Mouse (Mus musculus): Measurements from ENCODE around the gene Gsk3a.

The Gsk3a gene

DNA sequence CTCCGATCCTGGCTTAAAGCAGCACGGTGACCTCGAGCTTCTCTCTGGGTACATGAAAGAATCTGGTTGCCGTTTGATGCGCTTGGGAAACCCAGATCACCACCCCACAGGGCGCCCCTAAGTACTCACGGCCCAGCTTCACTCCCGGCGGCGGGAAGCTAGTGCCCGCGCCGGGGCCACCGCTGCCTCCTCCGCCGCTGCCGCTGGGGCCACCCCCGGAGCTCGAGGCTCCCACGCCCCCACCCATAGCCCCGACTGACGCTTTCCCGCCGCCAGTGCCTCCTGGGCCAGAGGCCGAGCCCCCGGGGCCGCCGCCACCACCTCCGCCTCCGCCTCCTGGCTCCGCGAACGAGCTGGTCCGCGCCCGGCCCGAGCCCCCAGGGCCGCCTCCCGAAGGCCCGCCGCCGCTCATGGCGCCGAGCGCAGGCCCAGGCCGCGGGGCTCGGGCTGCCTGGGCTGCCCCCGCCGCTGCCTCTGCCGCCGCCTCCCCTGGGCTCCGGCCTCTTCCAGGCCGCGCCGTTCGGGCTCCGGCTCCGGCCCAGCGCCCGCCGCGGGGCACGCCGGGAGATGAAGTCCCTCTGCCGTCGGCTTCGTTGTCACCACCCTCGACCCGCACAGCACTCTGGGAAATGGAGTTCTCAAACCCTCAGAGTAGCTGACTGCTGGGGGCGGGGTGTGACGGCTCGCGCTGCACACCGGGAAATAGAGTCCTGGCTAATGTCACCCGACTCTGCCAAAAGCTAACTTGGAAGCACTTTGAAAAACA is at the start of gene Gsk3a:
Gsk3a (minus strand) TSS at position 603 of the 766 bp plus-strand sequence.
- DNase-seq = peak; percentile 99

DNA sequence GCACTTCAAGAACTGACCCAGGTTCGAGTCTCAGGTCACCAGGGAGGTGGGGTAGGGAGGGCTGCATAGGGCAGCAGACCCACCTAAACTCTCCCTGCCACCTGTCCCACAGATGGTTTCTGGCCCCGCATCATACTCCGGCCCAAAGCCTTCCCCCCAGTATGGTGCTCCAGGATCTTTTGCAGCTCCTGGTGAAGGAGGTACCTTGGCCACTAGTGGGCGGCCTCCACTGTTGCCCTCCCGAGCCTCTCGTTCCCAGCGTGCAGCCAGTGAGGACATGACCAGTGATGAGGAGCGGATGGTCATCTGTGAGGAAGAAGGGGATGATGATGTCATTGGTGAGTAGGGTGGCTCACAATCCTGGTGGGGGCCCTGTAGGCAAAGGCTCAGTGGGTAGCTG is 49.3 kb upstream of the Gsk3a start:
- DNase-seq = no peak

- DNase-seq = no peak
Measured at GRCm38 (mm10) chr7:25285511-25286238, 48.0 kb upstream of the Gsk3a start.

GRCm38 (mm10) chr7:25284766-25285165 is 47.1 kb upstream of the Gsk3a start:
- DNase-seq = peak; percentile 75

DNA sequence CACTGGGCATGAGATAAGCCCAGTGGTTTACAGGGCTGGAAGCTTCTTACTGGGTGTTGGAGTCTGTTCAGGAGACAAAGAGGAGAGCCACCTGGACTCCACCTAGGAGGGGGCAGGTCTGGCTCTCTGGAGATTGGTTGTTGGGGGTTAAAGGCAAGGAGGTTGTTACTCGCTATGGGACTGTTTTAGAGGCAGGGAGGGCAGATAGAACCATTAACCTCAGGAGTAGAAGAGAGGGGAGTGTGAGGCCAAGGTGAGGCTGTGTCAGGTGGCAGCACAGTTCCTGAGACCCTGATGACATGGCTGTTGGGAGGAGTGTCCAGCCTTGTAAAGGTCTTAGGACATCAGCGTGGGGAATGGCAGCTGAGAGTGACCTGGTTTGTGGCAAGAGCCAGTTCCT is 46.5 kb upstream of the Gsk3a start:
- DNase-seq = no peak

DNA sequence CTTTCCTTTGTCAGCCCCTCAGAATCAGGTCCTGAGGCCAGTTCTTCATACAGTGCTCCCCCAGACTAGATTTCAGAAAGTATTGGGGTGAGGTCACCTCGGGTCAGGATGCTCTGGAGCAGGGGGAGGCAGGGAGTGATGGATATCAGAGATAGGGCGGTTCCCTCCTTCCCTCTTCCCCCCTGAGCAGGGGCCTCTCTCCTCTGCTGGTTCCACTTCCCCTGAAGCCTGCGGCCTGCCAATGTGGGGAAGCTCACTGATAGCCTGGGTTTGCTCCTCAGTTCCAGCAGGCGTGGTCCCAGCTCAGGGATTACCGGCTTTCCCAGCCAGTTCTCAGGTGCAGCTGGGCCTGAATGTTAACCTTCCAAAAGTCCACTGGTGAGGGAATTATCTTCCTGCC is 46.0 kb upstream of the Gsk3a start:
- DNase-seq = no peak

DNA sequence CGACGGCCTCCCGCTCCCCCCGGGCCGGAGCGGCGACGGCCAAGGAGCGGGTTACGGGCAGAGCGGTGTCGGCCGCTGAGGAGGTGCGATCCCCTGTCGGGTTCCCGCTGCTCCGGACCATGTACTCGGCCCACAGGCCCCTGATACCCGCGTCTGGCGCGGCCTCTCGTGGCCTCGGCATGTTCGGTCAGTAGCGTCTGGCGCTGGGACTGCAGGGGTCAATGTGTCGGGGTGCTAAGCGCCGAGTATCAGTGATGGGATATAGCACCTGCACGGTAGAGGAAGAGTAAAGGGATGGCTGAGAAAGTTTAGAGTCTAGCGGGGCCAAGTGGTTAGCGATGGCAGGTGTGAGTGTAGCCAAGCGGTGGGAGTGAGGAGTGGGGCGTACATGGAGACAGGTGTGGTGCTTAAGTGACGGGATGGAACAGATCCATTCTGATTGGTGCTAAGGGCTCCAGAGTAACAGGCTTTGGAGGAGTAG is 45.1 kb upstream of the Gsk3a start:
- DNase-seq = peak; percentile 83

DNA sequence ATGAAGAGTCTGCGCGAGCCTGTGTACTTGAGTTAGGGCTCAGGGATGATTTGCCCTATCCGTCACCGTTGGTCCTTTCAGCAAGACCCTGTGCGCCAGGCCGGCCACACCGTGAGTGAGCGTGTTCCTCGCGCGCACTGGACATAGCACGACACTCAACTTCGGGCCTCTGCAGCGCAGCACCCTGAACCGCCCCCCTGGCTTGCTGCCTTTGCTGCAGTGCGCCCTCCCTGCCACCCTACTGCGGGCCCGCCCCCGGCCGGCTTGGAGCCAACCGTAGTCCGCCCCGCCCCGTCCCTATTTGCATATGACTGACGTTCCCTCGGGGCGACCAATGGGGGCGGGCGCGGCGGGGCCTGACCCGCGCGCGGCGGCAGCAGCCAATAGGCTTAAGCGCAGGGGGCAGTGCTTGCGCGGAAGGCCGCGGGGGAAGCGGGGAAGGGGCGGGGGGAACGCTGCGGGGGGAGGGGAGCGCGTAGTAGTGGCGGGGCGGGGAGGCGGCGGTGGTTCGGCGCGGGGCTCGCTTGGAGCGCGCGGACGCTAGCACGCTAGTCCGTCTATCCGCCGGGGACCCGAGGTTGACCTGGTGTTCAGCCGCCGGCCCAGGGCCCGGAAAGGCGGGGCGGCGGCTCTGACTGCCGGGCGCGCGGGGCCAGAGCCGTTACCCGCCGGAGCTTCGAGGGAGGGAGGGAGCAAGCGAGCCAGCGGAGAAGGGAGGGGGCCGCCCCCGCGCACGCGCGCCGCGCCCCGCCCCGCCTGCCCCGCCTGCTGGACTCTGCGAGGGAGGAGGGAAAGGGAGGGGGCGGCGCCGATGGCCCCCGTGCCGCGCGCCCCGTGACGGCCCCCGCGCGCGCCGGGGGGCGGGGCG is 44.3 kb upstream of the Gsk3a start:
- peak; percentile 98 for DNase-seq

GRCm38 (mm10) chr7:25281166-25281733 is 43.6 kb upstream of the Gsk3a start:
- DNase-seq = no peak

- DNase-seq = peak; percentile 84
Measured at GRCm38 (mm10) chr7:25279861-25280791, 42.5 kb upstream of the Gsk3a start.

GRCm38 (mm10) chr7:25279076-25279860 is 41.6 kb upstream of the Gsk3a start:
- peak; percentile 95 for DNase-seq

DNA sequence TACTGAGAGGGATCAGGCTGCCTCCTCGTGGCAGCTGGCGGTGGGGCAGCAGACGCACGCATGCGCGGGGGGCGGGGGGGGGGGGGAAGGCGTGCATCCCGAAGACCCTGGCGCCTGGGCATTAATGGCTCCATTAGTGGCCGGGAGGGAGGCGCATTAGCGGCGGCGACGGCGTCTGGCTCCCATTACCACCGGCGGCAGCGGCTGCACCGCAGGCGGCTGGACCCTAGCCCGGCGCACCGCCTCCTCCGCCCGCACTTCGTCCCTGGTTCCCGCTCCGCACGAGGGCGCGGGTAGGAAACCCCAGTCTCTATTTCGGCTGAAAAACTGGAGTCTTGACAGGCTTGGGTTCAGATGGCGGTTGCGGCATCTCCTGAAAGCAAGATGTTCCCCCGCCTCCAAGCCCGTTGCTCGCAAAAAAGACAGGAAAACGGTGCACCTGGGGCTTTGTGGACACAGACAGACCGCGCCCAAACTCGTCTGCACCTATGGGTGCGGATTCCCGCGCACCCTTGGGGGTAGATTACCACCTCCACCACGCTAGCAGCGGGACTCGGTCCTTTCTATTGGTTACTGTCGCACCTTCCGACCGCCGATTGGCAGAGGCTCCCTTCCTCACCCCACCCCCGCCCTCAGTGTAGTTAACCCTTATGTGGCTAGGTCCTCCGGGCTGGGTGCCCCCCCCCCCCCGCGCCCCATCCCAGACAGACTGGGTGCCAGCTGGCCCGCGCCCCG is 40.9 kb upstream of the Gsk3a start:
- peak; percentile 94 for DNase-seq

DNA sequence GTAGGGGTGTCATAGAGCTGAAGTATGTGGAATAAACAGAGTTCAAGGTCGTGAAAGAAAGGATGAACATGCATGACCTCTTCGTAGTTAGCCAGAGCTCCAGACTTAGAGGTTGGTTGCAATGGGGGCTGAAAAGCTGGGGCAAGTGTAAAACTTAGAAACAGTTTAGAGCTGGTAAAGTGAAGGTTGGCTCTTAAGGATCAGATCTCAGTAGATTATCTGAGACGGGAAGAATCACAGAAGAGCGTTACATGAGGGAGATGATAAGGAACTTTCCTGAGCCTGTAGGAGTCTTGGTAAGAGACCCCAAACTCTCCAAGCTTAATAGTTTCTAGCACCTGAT is 40.3 kb upstream of the Gsk3a start:
- DNase-seq = no peak

GRCm38 (mm10) chr7:25277405-25277804 is 39.8 kb upstream of the Gsk3a start:
- DNase-seq = peak; percentile 65

- peak; percentile 52 for DNase-seq
Measured at GRCm38 (mm10) chr7:25275555-25276298, 38.1 kb upstream of the Gsk3a start.

DNA sequence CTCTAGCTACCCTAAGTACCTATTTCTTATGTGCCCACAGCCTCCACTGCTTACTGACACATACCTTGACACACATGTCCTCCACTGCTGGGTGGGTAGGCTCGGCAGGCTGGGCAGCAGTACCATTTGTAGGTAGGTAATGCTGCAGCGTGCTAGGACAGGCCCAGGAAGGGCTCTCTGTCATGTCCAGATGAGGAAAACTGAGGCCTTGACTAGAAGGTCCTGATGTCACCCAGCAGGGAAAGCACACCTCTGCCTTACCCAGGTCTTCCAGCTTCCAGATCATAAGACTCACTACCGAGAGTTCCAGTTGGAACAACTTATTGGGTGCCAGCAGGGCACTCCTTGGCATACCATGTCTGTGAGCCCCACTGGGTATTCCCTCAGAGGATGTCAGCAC is 37.3 kb upstream of the Gsk3a start:
- DNase-seq = peak; percentile 32

- no peak for DNase-seq
Measured at GRCm38 (mm10) chr7:25274571-25274970, 36.9 kb upstream of the Gsk3a start.

GRCm38 (mm10) chr7:25273259-25274241 is 35.9 kb upstream of the Gsk3a start:
- DNase-seq = peak; percentile 48

Data from cerebellum, adult 9-11 months (tissue).